Mouse (Mus musculus): ENCODE results near the gene Asf1b.

Asf1b gene

GRCm38 (mm10) chr8:84019738-84020137 is 64.4 kb downstream of the Asf1b start:
- no peak for DNase-seq (ENCODE audit: low read depth, low spot score)

Data from R1 (cell line).